ENCODE assay signal across 9 mouse cellular contexts in the genomic region with DNA sequence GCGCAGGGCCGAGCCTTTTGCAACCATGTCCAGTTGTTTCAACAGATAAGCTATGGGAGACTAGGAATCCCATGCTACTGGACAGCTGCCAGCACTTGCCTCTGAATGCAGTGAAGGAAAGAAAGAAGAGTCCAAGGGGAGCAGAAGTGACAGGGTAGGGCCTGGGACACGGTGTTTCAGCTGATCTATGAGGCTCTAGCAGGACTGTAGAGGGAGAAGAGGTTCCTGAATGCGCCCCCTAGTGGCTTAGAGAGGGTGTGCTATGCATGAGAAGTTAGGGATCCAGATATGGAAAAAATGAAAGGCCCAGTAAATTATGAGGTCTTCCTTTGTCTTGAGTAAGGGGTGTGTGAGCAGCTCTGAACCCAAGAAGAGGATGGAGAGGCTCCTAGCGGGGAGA. TPM values are rescaled to one million over a fixed set of nuclear protein-coding genes. Genes with fewer than 3 reads are reported as not detected.
DNase-seq lines count a peak whose midpoint lies in the region; ATAC-seq and TF ChIP-seq lines count a peak whose summit lies in the region.
"Had no signal": no experiment of that assay in that cellular context is flagged by ENCODE, and none has a peak within 500 bp of the region (broad histone marks: within the 10 kb centered on the region; RNA-seq: fewer than 3 reads in every experiment).

No protein-coding gene starts in this region.

- no peaks in the 10 kb centered on the region for H3K9me3 ChIP-seq in G1E (replicated peaks)
- no peaks in the 10 kb centered on the region for H3K9me3 ChIP-seq in heart, postnatal 0 days (replicated peaks; ENCODE audit: control insufficient read depth, low read length)
- no peaks in the 10 kb centered on the region for H3K9me3 ChIP-seq in limb, embryonic 14.5 days (ENCODE audit: control insufficient read depth, low read length)
- H3K9me3 ChIP-seq: neural tube, embryonic 13.5 days had no signal

- TF ChIP-seq POLR2A in brain, embryonic 14.5 days (IDR thresholded peaks at IDR 0.05; ENCODE audit: borderline replicate concordance, extremely low read depth, insufficient read depth, insufficient read length, poor library complexity, severe bottlenecking) = no peak
- TF ChIP-seq POLR2A in limb, embryonic 14.5 days (IDR thresholded peaks at IDR 0.05; ENCODE audit: borderline replicate concordance, extremely low read depth, insufficient read depth, insufficient read length) = no peak

- peak; percentile 50 for DNase-seq in layer of hippocampus, adult 11-12 months (ENCODE audit: low spot score)
- DNase-seq in layer of hippocampus, adult 9-10 months (ENCODE audit: low spot score) = no peak
- peak; percentile 66 for DNase-seq in G1E (ENCODE audit: low spot score)
- DNase-seq in brain, embryonic 14.5 days (ENCODE audit: low read depth) = peak; percentile 25
- DNase-seq in heart, postnatal 0 days (ENCODE audit: low spot score) = peak; percentile 77
- DNase-seq in limb, embryonic 14.5 days (ENCODE audit: low spot score) = peak; percentile 61
- DNase-seq in ovary, postnatal 14 days (ENCODE audit: low spot score) = peak; percentile 46
- DNase-seq in cerebellum, adult 11 months = no peak

- TF ChIP-seq CTCF in G1E (IDR thresholded peaks at IDR 0.05; ENCODE audit: low read depth, low read length) = peak; percentile 78
- TF ChIP-seq CTCF in brain, embryonic 14.5 days (IDR thresholded peaks at IDR 0.05; ENCODE audit: borderline replicate concordance, extremely low read depth, insufficient read depth, insufficient read length) = peak; percentile 49; the same call in 1 of the 2 replicates
- TF ChIP-seq CTCF in heart, postnatal 0 days (IDR thresholded peaks at IDR 0.05; ENCODE audit: low read depth) = peak; percentile 87

- H3K27ac ChIP-seq in heart, postnatal 0 days (ENCODE audit: low read depth) = 0 out of 2 replicates have a peak overlapping the region, but pooled peaks have one; percentile 26
- no peak overlapping the region for H3K27ac ChIP-seq in limb, embryonic 14.5 days (replicated peaks; ENCODE audit: low read depth, low read length)
- H3K27ac ChIP-seq: neural tube, embryonic 13.5 days had no signal

- H3K4me1 ChIP-seq in G1E (ENCODE audit: insufficient read depth, low read depth, low read length) = peaks cover 50% of the 10 kb centered on the region
- no peaks in the 10 kb centered on the region; the same call in 1 of the 2 replicates for H3K4me1 ChIP-seq in heart, postnatal 0 days (ENCODE audit: control insufficient read depth, insufficient read depth)
- no peaks in the 10 kb centered on the region for H3K4me1 ChIP-seq in limb, embryonic 14.5 days (ENCODE audit: control insufficient read depth, insufficient read depth, low read length)
- H3K4me1 ChIP-seq: neural tube, embryonic 13.5 days had no signal

- WGBS in heart, postnatal 0 days = 19% methylated on average over 5 of the region's 5 CpGs
- 41% methylated on average over 5 of the region's 5 CpGs for WGBS in limb, embryonic 14.5 days

- peaks cover 5% of the 10 kb centered on the region for H3K36me3 ChIP-seq in G1E (replicated peaks)
- no peaks in the 10 kb centered on the region for H3K36me3 ChIP-seq in heart, postnatal 0 days (replicated peaks; ENCODE audit: control insufficient read depth, insufficient read depth, low read length)
- H3K36me3 ChIP-seq in limb, embryonic 14.5 days (ENCODE audit: control insufficient read depth, insufficient read depth, low read length) = no peaks in the 10 kb centered on the region
- H3K36me3 ChIP-seq: neural tube, embryonic 13.5 days had no signal

- no peak overlapping the region for H3K9ac ChIP-seq in heart, postnatal 0 days (replicated peaks; ENCODE audit: low read depth, low read length)
- no peak overlapping the region for H3K9ac ChIP-seq in limb, embryonic 14.5 days (ENCODE audit: low read depth, low read length, severe bottlenecking)
- H3K9ac ChIP-seq: neural tube, embryonic 13.5 days had no signal

- no peak overlapping the region for H3K4me2 ChIP-seq in heart, postnatal 0 days (ENCODE audit: low read depth, low read length)
- no peak overlapping the region for H3K4me2 ChIP-seq in limb, embryonic 14.5 days (replicated peaks; ENCODE audit: low read depth, low read length, severe bottlenecking)
- H3K4me2 ChIP-seq: neural tube, embryonic 13.5 days had no signal

- TF ChIP-seq EP300 in heart, postnatal 0 days (IDR thresholded peaks at IDR 0.05; ENCODE audit: low read depth) = no peak

- H3K4me3 ChIP-seq in G1E (ENCODE audit: low read depth, low read length) = peak overlapping the region; percentile 64; the same call in 1 of the 2 replicates
- H3K4me3 ChIP-seq in heart, postnatal 0 days (ENCODE audit: low read depth, low read length) = no peak overlapping the region
- no peak overlapping the region for H3K4me3 ChIP-seq in limb, embryonic 14.5 days (replicated peaks; ENCODE audit: low read length)
- H3K4me3 ChIP-seq: neural tube, embryonic 13.5 days had no signal

- no peak for ATAC-seq in G1E (ENCODE audit: extremely low read depth, insufficient number of reproducible peaks, low FRiP score, poor library complexity, severe bottlenecking)
- peak; percentile 90 for ATAC-seq in heart, postnatal 0 days (ENCODE audit: insufficient read depth, low read depth)
- no peak; the same call in 1 of the 2 replicates for ATAC-seq in limb, embryonic 14.5 days (ENCODE audit: low FRiP score, low read depth)

- H3K27me3 ChIP-seq in G1E (ENCODE audit: insufficient read depth, low read length) = no peaks in the 10 kb centered on the region
- no peaks in the 10 kb centered on the region for H3K27me3 ChIP-seq in heart, postnatal 0 days (ENCODE audit: control insufficient read depth, insufficient read depth, low read length)
- H3K27me3 ChIP-seq in limb, embryonic 14.5 days (ENCODE audit: control insufficient read depth, insufficient read depth, low read length) = no peaks in the 10 kb centered on the region
- H3K27me3 ChIP-seq: neural tube, embryonic 13.5 days had no signal

RNA-seq across cellular contexts. Expression of a gene that starts 11.4 kb away (rescaled TPM):
- total RNA-seq in G1E (2014; fragmentation: Nextera tagmentation) (65.7 and 83.5 TPM in 2 replicates), G1E (2017) (148 and 163 TPM in 2 replicates)
- polyA plus RNA-seq in G1E (2012) = 78.4 and 96.6 TPM in 2 replicates
- polyA plus RNA-seq in brain, embryonic 14.5 days (2012; rRNA removed) = 0.14 and 0.18 TPM in 2 replicates
- 398 and 403 TPM in 2 replicates for total RNA-seq in heart, postnatal 0 days (2014; rRNA removed; ENCODE audit: low replicate concordance)
- polyA plus RNA-seq in heart, postnatal 0 days (2015; fragmentation: Nextera tagmentation; extraction: Ambion mirVana) = 321 and 340 TPM in 2 replicates
- 0.53 and 0.91 TPM in 2 replicates for polyA plus RNA-seq in limb, embryonic 14.5 days (2012; rRNA removed)
- polyA plus RNA-seq in limb, embryonic 14.5 days (2014; fragmentation: Nextera tagmentation; extraction: Ambion mirVana) = 1.2 and 1.4 TPM in 2 replicates

RNA-seq across cellular contexts. Expression of a gene that starts 35.1 kb away (rescaled TPM):
- 31.5 and 35.1 TPM in 2 replicates for total RNA-seq in G1E (2014; fragmentation: Nextera tagmentation)
- total RNA-seq in G1E (2017) = 24.8 and 40.8 TPM in 2 replicates
- 27.1 and 28.5 TPM in 2 replicates for polyA plus RNA-seq in G1E (2012)
- polyA plus RNA-seq in brain, embryonic 14.5 days (2012; rRNA removed) = 18.5 and 21.1 TPM in 2 replicates
- 23.8 and 27.6 TPM in 2 replicates for total RNA-seq in heart, postnatal 0 days (2014; rRNA removed; ENCODE audit: low replicate concordance)
- 67.6 and 75.7 TPM in 2 replicates for polyA plus RNA-seq in heart, postnatal 0 days (2015; fragmentation: Nextera tagmentation; extraction: Ambion mirVana)
- 16.3 and 24.9 TPM in 2 replicates for polyA plus RNA-seq in limb, embryonic 14.5 days (2012; rRNA removed)
- polyA plus RNA-seq in limb, embryonic 14.5 days (2014; fragmentation: Nextera tagmentation; extraction: Ambion mirVana) = 46.5 and 51.2 TPM in 2 replicates

Comparison
In these comparisons a context has a peak if more than half of its experiments do, and no peak if none do; other contexts are left out.
1. DNase-seq: peak in layer of hippocampus, adult 11-12 months (single experiment), G1E (single experiment), brain, embryonic 14.5 days (single experiment), heart, postnatal 0 days (single experiment), limb, embryonic 14.5 days (single experiment) and ovary, postnatal 14 days (single experiment); none in layer of hippocampus, adult 9-10 months (single experiment) and cerebellum, adult 11 months (single experiment).
2. RNA of a gene that starts 11.4 kb away (polyA plus RNA-seq): 321 to 340 TPM in heart, postnatal 0 days and 78.4 to 96.6 TPM in G1E; 0.53 to 1.4 TPM in limb, embryonic 14.5 days and 0.14 to 0.18 TPM in brain, embryonic 14.5 days; every median in the first group is over 10 times any median in the second.
3. Peak in every context shown above with its lines, with median percentiles within 50 percentile points of each other: CTCF ChIP-seq.